In the genomic region with DNA sequence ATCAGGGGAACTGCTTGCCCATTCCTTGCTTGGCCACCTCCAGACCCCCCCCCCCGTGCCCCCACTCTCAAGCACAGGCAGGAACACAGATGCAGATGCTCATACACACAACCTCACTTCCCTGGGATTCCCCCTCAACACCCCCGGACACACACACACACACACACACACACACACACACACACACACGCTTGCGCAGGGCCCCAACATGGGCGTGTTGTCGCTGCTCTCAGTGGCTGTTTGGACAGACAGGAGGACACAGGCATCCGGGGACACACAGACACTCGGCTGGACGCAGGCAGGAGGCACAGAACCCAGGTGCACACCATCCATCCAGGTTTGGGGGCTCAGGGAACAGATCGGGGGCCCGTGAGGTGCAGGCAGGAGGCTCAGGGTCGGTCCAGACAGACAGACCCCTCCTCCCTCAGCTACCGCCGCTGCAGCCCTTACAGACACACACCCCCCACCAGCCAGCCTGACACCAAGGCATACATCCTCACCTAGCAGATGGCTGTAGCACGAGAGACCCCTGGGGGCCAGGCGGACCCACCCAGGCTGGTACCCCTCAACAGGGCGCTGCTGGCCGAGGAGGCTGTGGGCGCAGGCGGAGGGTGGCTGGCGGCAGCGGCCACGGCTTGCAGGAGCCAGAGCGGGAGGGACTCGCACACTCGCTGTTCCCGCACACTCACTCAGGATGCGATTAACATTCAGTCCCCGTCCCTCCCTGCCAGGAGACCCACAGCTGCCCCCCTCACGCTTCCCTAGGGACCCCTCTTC, we compare ENCODE assay signal across 8 mouse cellular contexts. TPM values are rescaled to one million over a fixed set of nuclear protein-coding genes. Genes with fewer than 3 reads are reported as not detected.
DNase-seq lines count a peak whose midpoint lies in the region; ATAC-seq and TF ChIP-seq lines count a peak whose summit lies in the region.

No protein-coding gene starts in this region.

- no peak for TF ChIP-seq POLR2A in brain, embryonic 14.5 days (IDR thresholded peaks at IDR 0.05; ENCODE audit: borderline replicate concordance, extremely low read depth, insufficient read depth, insufficient read length, poor library complexity, severe bottlenecking)

- H3K4me2 ChIP-seq in heart, embryonic 15.5 days = peak overlapping the region; percentile 61
- peak overlapping the region; percentile 50 for H3K4me2 ChIP-seq in midbrain, embryonic 11.5 days

- no peaks in the 10 kb centered on the region for H3K9me3 ChIP-seq in heart, embryonic 15.5 days (replicated peaks)
- no peaks in the 10 kb centered on the region for H3K9me3 ChIP-seq in midbrain, embryonic 11.5 days (ENCODE audit: control insufficient read depth, low read length)

- peaks cover 8% of the 10 kb centered on the region for H3K36me3 ChIP-seq in heart, embryonic 15.5 days
- H3K36me3 ChIP-seq in midbrain, embryonic 11.5 days (ENCODE audit: control insufficient read depth, insufficient read depth, low read length) = peaks cover 3% of the 10 kb centered on the region; the same call in 1 of the 2 replicates

- peak overlapping the region; percentile 37 for H3K4me3 ChIP-seq in left cerebral cortex, adult 2 months
- H3K4me3 ChIP-seq in heart, embryonic 15.5 days = peak overlapping the region; percentile 31
- peak overlapping the region; percentile 20 for H3K4me3 ChIP-seq in midbrain, embryonic 11.5 days (ENCODE audit: low read depth, low read length)

- H3K27ac ChIP-seq in left cerebral cortex, adult 2 months = no peak overlapping the region; the same call in 1 of the 2 replicates
- H3K27ac ChIP-seq in heart, embryonic 15.5 days = no peak overlapping the region
- no peak overlapping the region for H3K27ac ChIP-seq in midbrain, embryonic 11.5 days (ENCODE audit: low read depth, low read length)

- peaks cover 62% of the 10 kb centered on the region for H3K4me1 ChIP-seq in heart, embryonic 15.5 days (replicated peaks)
- peaks cover 38% of the 10 kb centered on the region for H3K4me1 ChIP-seq in midbrain, embryonic 11.5 days (ENCODE audit: control insufficient read depth, insufficient read depth, low read length)

- no peak for TF ChIP-seq CTCF in left cerebral cortex, adult 2 months (IDR thresholded peaks at IDR 0.05)
- no peak for TF ChIP-seq CTCF in brain, embryonic 14.5 days (IDR thresholded peaks at IDR 0.05; ENCODE audit: borderline replicate concordance, extremely low read depth, insufficient read depth, insufficient read length)

- intact Hi-C loops in left cerebral cortex, adult 2 months (cut with DNase I) = no loop called here
- intact Hi-C loops in left cerebral cortex, postnatal 14 days (cut with DNase I) = loop anchor here (2.0 to 5.0 kb wide), 2 partner anchors 67 to 138 kb away; no protein-coding TSS in a partner anchor

- H3K9ac ChIP-seq in heart, embryonic 15.5 days = peak overlapping the region; percentile 33
- peak overlapping the region; percentile 52 for H3K9ac ChIP-seq in midbrain, embryonic 11.5 days (ENCODE audit: low read length)

- WGBS in heart, embryonic 15.5 days = 4% methylated on average over 29 of the region's 30 CpGs
- 1% methylated on average over 30 of the region's 30 CpGs for WGBS in midbrain, embryonic 11.5 days

- ATAC-seq in heart, embryonic 15.5 days (replicated peaks; ENCODE audit: insufficient number of reproducible peaks, insufficient read depth, low FRiP score, low read depth) = no peak
- ATAC-seq in midbrain, embryonic 11.5 days (ENCODE audit: low FRiP score) = no peak
- no peak for ATAC-seq in activated CD4-positive, CD25-positive, alpha-beta regulatory T cell, adult 4 months

- no peak for DNase-seq in left cerebral cortex, adult 2 months (ENCODE audit: extremely low spot score in 1 of 2, low spot score in 2 of 2)
- no peak for DNase-seq in left cerebral cortex, postnatal 14 days (ENCODE audit: low spot score in 2 of 2)
- peak; percentile 41 for DNase-seq in brain, embryonic 14.5 days (ENCODE audit: low read depth)
- DNase-seq in midbrain, embryonic 11.5 days (ENCODE audit: low spot score, missing footprints) = peak; percentile 90
- no peak for DNase-seq in urinary bladder, adult 2 months (ENCODE audit: low spot score)
- no peak for DNase-seq in frontal cortex, postnatal 25 days (ENCODE audit: low spot score in 2 of 2)

- peaks cover 48% of the 10 kb centered on the region for H3K27me3 ChIP-seq in heart, embryonic 15.5 days
- peaks cover 52% of the 10 kb centered on the region for H3K27me3 ChIP-seq in midbrain, embryonic 11.5 days (ENCODE audit: control insufficient read depth, insufficient read depth, low read length)

RNA-seq across cellular contexts. Expression of a gene that starts 2.1 kb away (rescaled TPM):
- 10 to 100 TPM; 67.4 to 75.4 TPM for total RNA-seq in left cerebral cortex, adult 2 months (2021)
- 10 to 100 TPM; 87.1 to 98.6 TPM for total RNA-seq in left cerebral cortex, postnatal 14 days (2021)
- 197 and 238 TPM in 2 replicates for polyA plus RNA-seq in brain, embryonic 14.5 days (2012; rRNA removed)
- polyA plus RNA-seq in heart, embryonic 15.5 days (2015; fragmentation: Nextera tagmentation; extraction: Ambion mirVana) = 54.6 and 65.0 TPM in 2 replicates
- 76.7 and 84.0 TPM in 2 replicates for polyA plus RNA-seq in midbrain, embryonic 11.5 days (2014; fragmentation: Nextera tagmentation; extraction: Ambion mirVana)
- 10 to 100 TPM; 23.4 to 38.5 TPM for polyA plus RNA-seq in activated CD4-positive, CD25-positive, alpha-beta regulatory T cell, adult 4 months (2017; shearing (Covaris generic))
- polyA plus RNA-seq in urinary bladder, adult 2 months (2012; rRNA removed) = 221 and 243 TPM in 2 replicates

RNA-seq across cellular contexts. Expression of a gene that starts 7.7 kb away (rescaled TPM):
- 10 to 100 TPM; 13.4 to 14.7 TPM for total RNA-seq in left cerebral cortex, adult 2 months (2021)
- 10 to 100 TPM; 21.2 to 22.3 TPM for total RNA-seq in left cerebral cortex, postnatal 14 days (2021)
- 13.2 and 31.1 TPM in 2 replicates for polyA plus RNA-seq in brain, embryonic 14.5 days (2012; rRNA removed)
- 0.21 and 0.27 TPM in 2 replicates for polyA plus RNA-seq in heart, embryonic 15.5 days (2015; fragmentation: Nextera tagmentation; extraction: Ambion mirVana)
- polyA plus RNA-seq in midbrain, embryonic 11.5 days (2014; fragmentation: Nextera tagmentation; extraction: Ambion mirVana) = 0.14 and 0.17 TPM in 2 replicates
- polyA plus RNA-seq in activated CD4-positive, CD25-positive, alpha-beta regulatory T cell, adult 4 months (2017; shearing (Covaris generic)) = not detected
- 1.6 and 2.4 TPM in 2 replicates for polyA plus RNA-seq in urinary bladder, adult 2 months (2012; rRNA removed)

RNA-seq across cellular contexts. Expression of a gene that starts 26.0 kb away (rescaled TPM):
- total RNA-seq in left cerebral cortex, adult 2 months (2021) = not detected
- total RNA-seq in left cerebral cortex, postnatal 14 days (2021) = under 1 TPM; 0.36 to 0.53 TPM
- 0.30 and 0.41 TPM in 2 replicates for polyA plus RNA-seq in brain, embryonic 14.5 days (2012; rRNA removed)
- 0.65 and 0.76 TPM in 2 replicates for polyA plus RNA-seq in heart, embryonic 15.5 days (2015; fragmentation: Nextera tagmentation; extraction: Ambion mirVana)
- 0.63 and 1.3 TPM in 2 replicates for polyA plus RNA-seq in midbrain, embryonic 11.5 days (2014; fragmentation: Nextera tagmentation; extraction: Ambion mirVana)
- not detected for polyA plus RNA-seq in activated CD4-positive, CD25-positive, alpha-beta regulatory T cell, adult 4 months (2017; shearing (Covaris generic))
- polyA plus RNA-seq in urinary bladder, adult 2 months (2012; rRNA removed) = 0.10 TPM in 1 of 2 replicates, not detected in the other

RNA-seq across cellular contexts. Expression of a gene that starts 26.3 kb away (rescaled TPM):
- 10 to 100 TPM; 21.8 to 22.3 TPM for total RNA-seq in left cerebral cortex, adult 2 months (2021)
- 10 to 100 TPM; 22.1 to 25.7 TPM for total RNA-seq in left cerebral cortex, postnatal 14 days (2021)
- polyA plus RNA-seq in brain, embryonic 14.5 days (2012; rRNA removed) = 19.1 and 23.3 TPM in 2 replicates
- polyA plus RNA-seq in heart, embryonic 15.5 days (2015; fragmentation: Nextera tagmentation; extraction: Ambion mirVana) = 6.6 and 8.0 TPM in 2 replicates
- polyA plus RNA-seq in midbrain, embryonic 11.5 days (2014; fragmentation: Nextera tagmentation; extraction: Ambion mirVana) = 3.0 and 3.2 TPM in 2 replicates
- polyA plus RNA-seq in activated CD4-positive, CD25-positive, alpha-beta regulatory T cell, adult 4 months (2017; shearing (Covaris generic)) = 1 to 10 TPM; 5.8 to 6.2 TPM
- polyA plus RNA-seq in urinary bladder, adult 2 months (2012; rRNA removed) = 23.7 and 24.3 TPM in 2 replicates

RNA-seq across cellular contexts. Expression of a gene that starts 39.7 kb away (rescaled TPM):
- total RNA-seq in left cerebral cortex, adult 2 months (2021) = 10 to 100 TPM; 17.9 to 22.1 TPM
- total RNA-seq in left cerebral cortex, postnatal 14 days (2021) = 10 to 100 TPM; 21.0 to 22.2 TPM
- polyA plus RNA-seq in brain, embryonic 14.5 days (2012; rRNA removed) = 23.4 and 25.5 TPM in 2 replicates
- polyA plus RNA-seq in heart, embryonic 15.5 days (2015; fragmentation: Nextera tagmentation; extraction: Ambion mirVana) = 29.1 and 38.8 TPM in 2 replicates
- 64.0 and 67.9 TPM in 2 replicates for polyA plus RNA-seq in midbrain, embryonic 11.5 days (2014; fragmentation: Nextera tagmentation; extraction: Ambion mirVana)
- polyA plus RNA-seq in activated CD4-positive, CD25-positive, alpha-beta regulatory T cell, adult 4 months (2017; shearing (Covaris generic)) = 10 to 100 TPM; 16.1 to 25.3 TPM
- 11.7 and 12.2 TPM in 2 replicates for polyA plus RNA-seq in urinary bladder, adult 2 months (2012; rRNA removed)

Comparison
In these comparisons a context has a peak if more than half of its experiments do, and no peak if none do; other contexts are left out.
1. DNase-seq: peak in brain, embryonic 14.5 days (single experiment) and midbrain, embryonic 11.5 days (single experiment); none in left cerebral cortex, adult 2 months (0 of 2), left cerebral cortex, postnatal 14 days (0 of 2), urinary bladder, adult 2 months (single experiment) and frontal cortex, postnatal 25 days (0 of 2).
2. Peak in every context shown above with its lines, with median percentiles within 50 percentile points of each other: H3K4me3 ChIP-seq.